Mouse (Mus musculus) CD4-positive naive resting alpha-beta T cell, adult 76 days (primary cell): ENCODE data around the gene Adgre4. TPM values are rescaled to one million over a fixed set of nuclear protein-coding genes. Genes with fewer than 3 reads are reported as not detected.

Experiments used
- total RNA-seq: library from RNA; stranded (reverse); gene quantifications from one replicate; pipeline ENCODE4 v1.2.4, GENCODE M21; 2023

Adgre4 gene
- 2.7 TPM for total RNA-seq

DNA sequence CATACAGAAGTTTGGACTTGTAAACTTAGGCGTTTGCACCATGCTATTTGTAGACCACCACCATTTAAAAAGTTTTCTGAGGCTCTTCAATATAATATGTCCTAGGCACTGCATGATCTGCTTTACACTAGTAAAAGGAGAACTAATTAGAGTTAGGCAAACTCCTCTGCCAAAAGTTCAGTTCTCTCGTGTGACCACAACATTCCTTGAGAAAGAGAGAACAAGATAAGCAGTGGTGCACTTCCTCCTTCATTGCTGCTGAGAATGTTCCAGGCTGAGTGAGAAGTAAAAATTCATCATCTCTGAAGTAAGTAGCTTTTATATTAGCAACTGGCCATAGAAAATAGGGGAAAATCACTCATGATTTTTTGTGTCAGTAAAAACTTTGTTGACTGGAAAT lies at the start of gene Adgre4:
Gene Adgre4 (plus strand): TSS at position 199 of the 400 bp plus-strand sequence.

DNA sequence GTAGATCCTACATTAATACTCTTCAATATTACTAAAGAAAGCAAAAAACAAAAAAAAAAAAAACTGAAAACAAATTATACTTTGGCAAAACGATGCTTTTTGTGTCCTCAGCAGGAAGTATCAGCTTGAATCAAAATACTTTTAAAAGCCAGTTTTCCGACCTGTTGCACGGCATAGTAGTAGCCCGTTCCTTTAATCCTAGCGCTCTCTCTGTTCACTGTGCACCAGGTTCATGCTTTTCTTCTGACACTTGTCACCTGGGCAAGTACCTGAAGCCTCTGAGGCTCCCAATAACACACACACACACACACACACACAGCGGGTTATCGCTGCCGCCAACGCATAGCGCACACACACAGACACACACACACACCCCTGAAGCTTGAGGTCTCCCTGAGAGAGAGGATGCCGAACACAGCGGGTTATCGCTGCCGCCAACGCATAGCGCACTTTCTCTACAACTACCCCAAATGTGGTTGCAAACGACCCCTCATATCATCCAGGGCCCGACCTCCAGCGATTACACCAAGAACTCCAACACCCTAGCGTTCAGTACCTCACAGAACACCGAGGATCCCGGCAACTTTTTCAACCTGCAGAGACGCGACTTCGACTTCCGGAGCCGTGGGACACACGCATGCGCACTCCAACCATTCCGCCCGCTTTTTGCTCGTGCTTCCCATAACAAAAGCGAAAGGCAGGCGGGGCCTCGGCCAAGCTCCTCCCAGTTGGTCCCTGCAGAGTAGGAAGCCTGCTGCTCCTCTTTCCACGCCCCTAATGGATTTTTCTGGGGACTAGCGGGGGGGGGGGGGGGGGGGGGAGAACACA lies 37.6 kb upstream of the Adgre4 start, which contains the start of gene Pot1b:
Gene Pot1b (minus strand): TSS at position 645 of the 828 bp plus-strand sequence.

DNA sequence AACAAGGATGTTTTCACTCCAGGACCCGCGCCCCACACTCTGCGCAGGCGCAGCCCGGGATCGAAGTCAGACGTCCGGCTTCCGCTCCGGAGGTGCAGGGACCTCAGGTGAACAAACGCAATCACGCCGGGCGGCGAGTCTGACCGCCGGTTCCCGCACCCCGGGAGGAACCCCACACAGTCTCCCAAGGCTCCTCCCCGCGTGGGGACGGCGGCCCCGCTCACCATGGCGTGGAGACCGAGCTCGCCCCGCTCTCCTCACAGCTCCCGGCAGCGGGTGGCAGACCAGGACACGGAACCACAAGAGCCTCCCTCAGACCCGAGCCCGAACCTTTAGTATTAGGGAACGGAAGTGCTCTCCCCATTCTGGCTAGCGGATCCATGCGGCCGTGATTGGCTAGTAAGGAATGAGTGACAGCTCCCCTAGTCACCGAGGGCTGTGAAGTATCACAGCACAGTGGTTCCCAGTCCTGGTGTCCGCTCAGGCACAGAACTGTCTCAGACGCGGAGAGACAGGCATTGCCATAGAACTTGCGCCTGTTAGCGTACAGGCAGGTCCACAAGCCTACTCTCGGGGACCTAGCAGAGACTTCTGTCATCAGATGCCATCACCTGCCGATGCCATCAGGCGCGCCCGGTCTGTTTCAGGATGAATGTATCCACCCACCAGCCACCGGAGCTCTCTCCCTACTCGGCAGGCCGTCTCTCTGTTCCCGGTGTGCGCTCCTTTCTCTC lies 129.0 kb downstream of the Adgre4 start, which contains the start of gene Zfp119a:
Gene Zfp119a (minus strand): TSS at position 295 of the 734 bp plus-strand sequence.

Other genes starting within 250 kb of the Adgre4 start
- gene Vmn2r118, start 124.8 kb upstream of the Adgre4 start, total RNA-seq: not detected
- 33.7 TPM for gene Pot1b, start 37.4 kb upstream of the Adgre4 start, total RNA-seq
- 17.6 TPM for gene Zfp119a, start 128.9 kb downstream of the Adgre4 start, total RNA-seq
- gene Zfp959, start 142.1 kb downstream of the Adgre4 start, total RNA-seq: 29.9 TPM
- gene Zfp119b, start 199.5 kb downstream of the Adgre4 start, total RNA-seq: 5.0 TPM
- 2.3 TPM for gene Ebi3, start 202.7 kb downstream of the Adgre4 start, total RNA-seq
- 51.7 TPM for gene Yju2, start 209.1 kb downstream of the Adgre4 start, total RNA-seq
- 2.5 TPM for gene Shd, start 220.5 kb downstream of the Adgre4 start, total RNA-seq
- not detected for gene Fsd1, start 236.5 kb downstream of the Adgre4 start, total RNA-seq